Mouse (Mus musculus) intestine, embryonic 16.5 days (tissue): Measurements from ENCODE around the gene Rasgrp3. TPM values are rescaled to one million over a fixed set of nuclear protein-coding genes. Genes with fewer than 3 reads are reported as not detected.

Experiments
- ATAC-seq: fragments of 200-750 bp; cut with Nextera tagmentation; 2 replicates; pipeline ENCODE4 v1.8.0; 2017; ENCODE audit warnings: moderate TSS enrichment, moderate library complexity
- H3K27ac ChIP-seq: fragments of 300-500 bp; sonication (generic); 2 replicates; pipeline ENCODE4 v1.5.1; 2014; ENCODE audit warnings: mild to moderate bottlenecking, low read length
- H3K27me3 ChIP-seq: fragments of 300-500 bp; sonication (generic); replicated peaks from 2 replicates; pipeline ENCODE4 v1.6.1; 2014; ENCODE audit warnings: low read length, control low read depth, mixed read lengths; ENCODE audit not compliant: control insufficient read depth, insufficient read depth
- H3K36me3 ChIP-seq: fragments of 300-500 bp; sonication (generic); 2 replicates; pipeline ENCODE4 v1.6.1; 2014; ENCODE audit warnings: low read length, control low read depth; ENCODE audit not compliant: control insufficient read depth, insufficient read depth
- H3K4me1 ChIP-seq: fragments of 300-500 bp; sonication (generic); 2 replicates; pipeline ENCODE4 v1.6.1; 2014; ENCODE audit warnings: low read length, control low read depth, mixed read lengths; ENCODE audit not compliant: control insufficient read depth, insufficient read depth
- H3K4me2 ChIP-seq: fragments of 300-500 bp; sonication (generic); 2 replicates; pipeline ENCODE4 v1.6.1; 2014; ENCODE audit warnings: low read depth, low read length, control low read depth
- H3K4me3 ChIP-seq: fragments of 300-500 bp; sonication (generic); 2 replicates; pipeline ENCODE4 v1.5.1; 2014; ENCODE audit warnings: mild to moderate bottlenecking, low read length
- H3K9ac ChIP-seq: fragments of 300-500 bp; sonication (generic); 2 replicates; pipeline ENCODE4 v1.6.1; 2014; ENCODE audit warnings: low read depth, low read length
- H3K9me3 ChIP-seq: fragments of 300-500 bp; sonication (generic); 2 replicates; pipeline ENCODE4 v1.6.1; 2016; ENCODE audit warnings: low read length, control low read depth; ENCODE audit not compliant: control insufficient read depth
- WGBS: fragments of 180-500 bp; shearing (Covaris S2); extraction: QIAGEN DNeasy Blood & Tissue Kit; methylation state at CpG from one replicate; pipeline ENCODE4 v1.1.7; 2014; 5-methylcytosine and 5-hydroxymethylcytosine counted together
- polyA plus RNA-seq: library from polyadenylated mRNA; unstranded; fragments of >200 nt; fragmentation: Nextera tagmentation; extraction: Ambion mirVana; gene quantifications from 2 replicates; pipeline ENCODE4 v1.2.1, GENCODE M21; 2015

Rasgrp3 gene
- polyA plus RNA-seq, 1 experiment from 2014 or later: 10.7 TPM

- H3K27me3 ChIP-seq: no peaks in the 10 kb centered on the region
- no peak overlapping the region for H3K4me3 ChIP-seq
- no peak overlapping the region for H3K4me2 ChIP-seq
- H3K27ac ChIP-seq: no peak overlapping the region
- no peak overlapping the region for H3K9ac ChIP-seq
- H3K36me3 ChIP-seq: no peaks in the 10 kb centered on the region
- no peaks in the 10 kb centered on the region for H3K9me3 ChIP-seq
- H3K4me1 ChIP-seq: 0 out of 2 replicates have a peak, but pooled peaks cover 5% of the 10 kb centered on the region
- WGBS: 50% methylated on average over 4 of the region's 4 CpGs
- peak; percentile 73 for ATAC-seq
Measured at GRCm38 (mm10) chr17:75476736-75477416, 41.2 kb downstream of the Rasgrp3 start.

GRCm38 (mm10) chr17:75477655-75478054 lies 42.0 kb downstream of the Rasgrp3 start:
- 60% methylated on average over 3 of the region's 3 CpGs for WGBS
- Histone ChIP-seq H3K27ac (no peak overlapping the region), H3K4me1 (0 out of 2 replicates have a peak, but pooled peaks cover 5% of the 10 kb centered on the region), H3K9me3 (no peaks in the 10 kb centered on the region), H3K9ac (no peak overlapping the region), H3K27me3 (no peaks in the 10 kb centered on the region), H3K4me3 (no peak overlapping the region), H3K4me2 (no peak overlapping the region), H3K36me3 (no peaks in the 10 kb centered on the region)
- ATAC-seq: no peak

GRCm38 (mm10) chr17:75478836-75479235 lies 43.1 kb downstream of the Rasgrp3 start:
- no peak overlapping the region for H3K9ac ChIP-seq
- H3K4me1 ChIP-seq: 0 out of 2 replicates have a peak, but pooled peaks cover 5% of the 10 kb centered on the region
- H3K36me3 ChIP-seq: no peaks in the 10 kb centered on the region
- H3K9me3 ChIP-seq: no peaks in the 10 kb centered on the region
- H3K27ac ChIP-seq: no peak overlapping the region
- no peak overlapping the region for H3K4me2 ChIP-seq
- no peak for ATAC-seq
- no peak overlapping the region for H3K4me3 ChIP-seq
- H3K27me3 ChIP-seq: no peaks in the 10 kb centered on the region
- WGBS: 62% methylated on average over 1 of the region's 1 CpGs

GRCm38 (mm10) chr17:75479663-75480062 lies 44.0 kb downstream of the Rasgrp3 start:
- no peak for ATAC-seq
- no peaks in the 10 kb centered on the region for H3K27me3 ChIP-seq
- H3K27ac ChIP-seq: no peak overlapping the region
- 95% methylated on average over 2 of the region's 2 CpGs for WGBS
- no peak overlapping the region for H3K9ac ChIP-seq
- H3K4me3 ChIP-seq: no peak overlapping the region
- H3K4me2 ChIP-seq: no peak overlapping the region
- H3K9me3 ChIP-seq: no peaks in the 10 kb centered on the region
- no peaks in the 10 kb centered on the region for H3K36me3 ChIP-seq
- 0 out of 2 replicates have a peak, but pooled peaks cover 5% of the 10 kb centered on the region for H3K4me1 ChIP-seq

- WGBS: 75% methylated on average over 3 of the region's 3 CpGs
- H3K4me1 ChIP-seq: 0 out of 2 replicates have a peak, but pooled peaks cover 5% of the 10 kb centered on the region
- H3K4me3 ChIP-seq: no peak overlapping the region
- no peaks in the 10 kb centered on the region for H3K9me3 ChIP-seq
- no peaks in the 10 kb centered on the region for H3K27me3 ChIP-seq
- no peak for ATAC-seq
- H3K36me3 ChIP-seq: no peaks in the 10 kb centered on the region
- no peak overlapping the region for H3K27ac ChIP-seq
- no peak overlapping the region for H3K4me2 ChIP-seq
- H3K9ac ChIP-seq: no peak overlapping the region
Measured at GRCm38 (mm10) chr17:75480379-75480778, 44.7 kb downstream of the Rasgrp3 start.

GRCm38 (mm10) chr17:75486205-75486604 lies 50.5 kb downstream of the Rasgrp3 start:
- no peak overlapping the region for H3K9ac ChIP-seq
- H3K36me3 ChIP-seq: no peaks in the 10 kb centered on the region
- 80% methylated on average over 3 of the region's 3 CpGs for WGBS
- no peaks in the 10 kb centered on the region for H3K9me3 ChIP-seq
- no peak overlapping the region for H3K4me2 ChIP-seq
- no peaks in the 10 kb centered on the region for H3K27me3 ChIP-seq
- H3K27ac ChIP-seq: no peak overlapping the region
- no peaks in the 10 kb centered on the region for H3K4me1 ChIP-seq
- no peak for ATAC-seq
- no peak overlapping the region for H3K4me3 ChIP-seq

- no peak overlapping the region for H3K9ac ChIP-seq
- H3K36me3 ChIP-seq: no peaks in the 10 kb centered on the region; the same call in 1 of the 2 replicates
- H3K9me3 ChIP-seq: no peaks in the 10 kb centered on the region
- H3K27me3 ChIP-seq: no peaks in the 10 kb centered on the region
- H3K27ac ChIP-seq: no peak overlapping the region
- 69% methylated on average over 4 of the region's 4 CpGs for WGBS
- no peak for ATAC-seq
- H3K4me2 ChIP-seq: no peak overlapping the region
- H3K4me3 ChIP-seq: no peak overlapping the region
- no peaks in the 10 kb centered on the region for H3K4me1 ChIP-seq
Measured at GRCm38 (mm10) chr17:75495213-75495612, 59.5 kb downstream of the Rasgrp3 start.

- Histone ChIP-seq H3K27me3 (no peaks in the 10 kb centered on the region), H3K36me3 (no peaks in the 10 kb centered on the region; the same call in 1 of the 2 replicates), H3K27ac (no peak overlapping the region), H3K9ac (no peak overlapping the region), H3K4me1 (no peaks in the 10 kb centered on the region), H3K4me3 (no peak overlapping the region), H3K9me3 (no peaks in the 10 kb centered on the region), H3K4me2 (no peak overlapping the region)
- ATAC-seq: no peak
- 86% methylated on average over 6 of the region's 6 CpGs for WGBS
Measured at GRCm38 (mm10) chr17:75498241-75498651, 62.5 kb downstream of the Rasgrp3 start.

- Histone ChIP-seq H3K36me3 (no peaks in the 10 kb centered on the region), H3K4me1 (no peaks in the 10 kb centered on the region), H3K4me2 (no peak overlapping the region), H3K4me3 (no peak overlapping the region), H3K9ac (no peak overlapping the region), H3K27me3 (no peaks in the 10 kb centered on the region), H3K9me3 (no peaks in the 10 kb centered on the region), H3K27ac (no peak overlapping the region)
- no peak for ATAC-seq
- WGBS: 94% methylated on average over 3 of the region's 3 CpGs
Measured at GRCm38 (mm10) chr17:75503031-75503430, 67.3 kb downstream of the Rasgrp3 start.

GRCm38 (mm10) chr17:75505053-75505452 lies 69.4 kb downstream of the Rasgrp3 start:
- 84% methylated on average over 5 of the region's 5 CpGs for WGBS
- no peak overlapping the region for H3K4me3 ChIP-seq
- H3K27ac ChIP-seq: no peak overlapping the region
- H3K36me3 ChIP-seq: no peaks in the 10 kb centered on the region
- no peak for ATAC-seq
- no peak overlapping the region for H3K4me2 ChIP-seq
- no peaks in the 10 kb centered on the region for H3K27me3 ChIP-seq
- no peak overlapping the region for H3K9ac ChIP-seq
- H3K4me1 ChIP-seq: no peaks in the 10 kb centered on the region
- no peaks in the 10 kb centered on the region for H3K9me3 ChIP-seq
